ENCODE assay signal across 52 mouse cellular contexts in the genomic region with DNA sequence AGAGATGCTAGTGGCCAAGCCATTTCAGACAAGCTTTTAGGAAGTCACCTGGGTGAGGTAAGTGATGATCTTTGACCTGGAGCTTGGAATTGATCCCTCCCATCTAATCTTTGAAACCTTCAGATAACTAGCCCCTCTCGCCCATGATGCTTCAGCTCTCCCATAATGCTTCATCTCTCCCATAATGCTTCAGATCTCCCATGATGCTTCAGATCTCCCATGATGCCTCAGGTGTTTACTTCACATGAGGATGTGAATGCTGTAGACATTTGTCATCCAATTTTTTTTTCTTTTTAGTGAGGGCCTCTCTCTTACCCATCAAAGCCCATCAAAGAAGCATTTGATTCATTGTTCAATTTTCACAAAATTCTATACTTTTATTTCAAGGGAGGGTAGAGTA. TPM values are rescaled to one million over a fixed set of nuclear protein-coding genes. Genes with fewer than 3 reads are reported as not detected.
"Had no signal": no experiment of that assay in that cellular context is flagged by ENCODE, and none has a peak within 500 bp of the region (broad histone marks: within the 10 kb centered on the region; RNA-seq: fewer than 3 reads in every experiment).

No protein-coding gene starts in this region.

- ATAC-seq: hindbrain, embryonic 16.5 days; hindbrain, postnatal 0 days; inflammation-experienced regulatory T-cells, adult 6 months; intestine, embryonic 15.5 days; intestine, embryonic 16.5 days; intestine, postnatal 0 days had no signal

- H3K27ac ChIP-seq: heart, embryonic 10.5 days; heart, embryonic 13.5 days; heart, embryonic 15.5 days; hindbrain, embryonic 10.5 days; hindbrain, embryonic 12.5 days; hindbrain, embryonic 13.5 days; hindbrain, embryonic 14.5 days; hindbrain, embryonic 15.5 days; hindbrain, postnatal 0 days; intestine, embryonic 15.5 days; kidney, embryonic 15.5 days; kidney, postnatal 0 days; layer of hippocampus, adult 2 months; left cerebral cortex, adult 2 months had no signal

- H3K9ac ChIP-seq: heart, embryonic 12.5 days; heart, embryonic 13.5 days; heart, embryonic 15.5 days; hindbrain, embryonic 12.5 days; hindbrain, embryonic 13.5 days; hindbrain, embryonic 14.5 days; hindbrain, embryonic 15.5 days; intestine, embryonic 15.5 days; kidney, embryonic 15.5 days had no signal

- H3K4me3 ChIP-seq: heart, embryonic 10.5 days; heart, embryonic 12.5 days; heart, embryonic 13.5 days; heart, embryonic 15.5 days; hindbrain, embryonic 10.5 days; hindbrain, embryonic 12.5 days; hindbrain, embryonic 13.5 days; hindbrain, embryonic 15.5 days; intestine, embryonic 15.5 days; kidney, embryonic 15.5 days; layer of hippocampus, adult 2 months; left cerebral cortex, adult 2 months had no signal

- DNase-seq: heart, postnatal 10 days; heart, postnatal 14 days; heart, postnatal 36 days; heart, postnatal 4 days; kidney, adult 11 months; kidney, adult 18-20 months; kidney, adult 2 months; kidney, adult 8-10 months; kidney, adult 9 months; kidney, postnatal 10 days; kidney, postnatal 14 days; kidney, postnatal 25 days; kidney, postnatal 36 days; kidney, postnatal 4 days; layer of hippocampus, adult 9-11 months; layer of hippocampus, postnatal 36 days had no signal

- H3K27me3 ChIP-seq: heart, embryonic 12.5 days; heart, embryonic 13.5 days; heart, embryonic 15.5 days; hindbrain, embryonic 12.5 days; hindbrain, embryonic 13.5 days; hindbrain, embryonic 15.5 days; intestine, embryonic 15.5 days; kidney, embryonic 15.5 days had no signal

- H3K4me2 ChIP-seq: heart, embryonic 11.5 days; heart, embryonic 12.5 days; heart, embryonic 13.5 days; heart, embryonic 15.5 days; hindbrain, embryonic 12.5 days; hindbrain, embryonic 13.5 days; hindbrain, embryonic 14.5 days; hindbrain, embryonic 15.5 days; intestine, embryonic 15.5 days; kidney, embryonic 15.5 days had no signal

- H3K36me3 ChIP-seq: heart, embryonic 10.5 days; heart, embryonic 12.5 days; heart, embryonic 13.5 days; heart, embryonic 15.5 days; hindbrain, embryonic 10.5 days; hindbrain, embryonic 12.5 days; hindbrain, embryonic 13.5 days; hindbrain, embryonic 15.5 days; intestine, embryonic 15.5 days; kidney, embryonic 15.5 days had no signal

- H3K9me3 ChIP-seq: heart, embryonic 10.5 days; heart, embryonic 12.5 days; heart, embryonic 13.5 days; heart, embryonic 15.5 days; hindbrain, embryonic 10.5 days; hindbrain, embryonic 12.5 days; hindbrain, embryonic 13.5 days; hindbrain, embryonic 15.5 days; intestine, embryonic 15.5 days; kidney, embryonic 15.5 days had no signal

RNA-seq across cellular contexts. Expression of a gene that starts 46.9 kb away (rescaled TPM):
- total RNA-seq: heart, postnatal 10 days; heart, postnatal 14 days; heart, postnatal 25 days; heart, postnatal 36 days; heart, postnatal 4 days; hematopoietic stem cell, adult 5-6 weeks; hindbrain, postnatal 0 days; layer of hippocampus, postnatal 36 days; left cerebral cortex, adult 18-20 months had no signal
- polyA plus RNA-seq: heart, embryonic 10.5 days; heart, embryonic 11.5 days; heart, embryonic 12.5 days; heart, embryonic 13.5 days; heart, embryonic 14.5 days; heart, embryonic 15.5 days; heart, embryonic 16.5 days; heart, postnatal 0 days; hindbrain, embryonic 10.5 days; hindbrain, embryonic 11.5 days; hindbrain, embryonic 12.5 days; hindbrain, embryonic 13.5 days; hindbrain, embryonic 14.5 days; hindbrain, embryonic 15.5 days; hindbrain, embryonic 16.5 days; hindbrain, postnatal 0 days; intestine, embryonic 14.5 days; intestine, embryonic 15.5 days; intestine, embryonic 16.5 days; intestine, postnatal 0 days; kidney, adult 2 months; kidney, embryonic 14.5 days; kidney, embryonic 15.5 days; kidney, embryonic 16.5 days; kidney, postnatal 0 days had no signal

RNA-seq across cellular contexts. Expression of a gene that starts 59.8 kb away (rescaled TPM):
- total RNA-seq: heart, postnatal 10 days; heart, postnatal 14 days; heart, postnatal 25 days; heart, postnatal 36 days; heart, postnatal 4 days; hematopoietic stem cell, adult 5-6 weeks; hindbrain, postnatal 0 days; layer of hippocampus, adult 18-20 months; layer of hippocampus, adult 2 months; layer of hippocampus, adult 8-10 months; layer of hippocampus, postnatal 10 days; layer of hippocampus, postnatal 14 days; layer of hippocampus, postnatal 25 days; layer of hippocampus, postnatal 36 days; left cerebral cortex, adult 18-20 months; left cerebral cortex, adult 2 months had no signal
- polyA plus RNA-seq: kidney, embryonic 15.5 days; large intestine, adult 2 months had no signal
